Comparison of ENCODE assay signal across 8 mouse cellular contexts in the genomic region with DNA sequence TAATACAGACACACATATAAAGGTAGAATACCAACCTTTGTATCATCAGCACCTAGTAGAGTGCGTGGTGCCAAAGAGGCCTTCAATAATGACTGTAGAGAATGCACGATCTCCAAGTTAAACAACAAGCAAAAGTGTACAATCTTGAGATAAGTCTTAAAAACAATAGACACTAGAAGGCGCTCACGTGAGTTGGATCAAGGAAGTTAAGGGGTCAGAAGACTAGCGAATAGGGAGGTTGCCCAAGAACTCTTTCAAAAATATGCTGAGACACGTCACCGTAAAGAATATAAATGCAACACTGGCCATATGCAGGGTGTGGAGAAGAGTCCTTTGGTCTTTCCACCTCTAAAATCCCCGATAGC. TPM values are rescaled to one million over a fixed set of nuclear protein-coding genes. Genes with fewer than 3 reads are reported as not detected.
A peak's percentile ranks its signal among the peaks of the same experiment; 100 is the strongest.
DNase-seq lines count a peak whose midpoint lies in the region; ATAC-seq lines count a peak whose summit lies in the region.

No protein-coding gene starts in this region.

- peak overlapping the region; percentile 87 for H3K9ac ChIP-seq in neural tube, embryonic 11.5 days (ENCODE audit: low read length)
- H3K9ac ChIP-seq in intestine, embryonic 14.5 days (ENCODE audit: low read length), result peak overlapping the region; percentile 90

- no peak overlapping the region for H3K27ac ChIP-seq in neural tube, embryonic 11.5 days (ENCODE audit: low read depth, low read length)
- H3K27ac ChIP-seq in intestine, embryonic 14.5 days (ENCODE audit: low read depth), result peak overlapping the region; percentile 86; the same call in 1 of the 2 replicates

- peaks cover 4% of the 10 kb centered on the region; the same call in 1 of the 2 replicates for H3K4me1 ChIP-seq in neural tube, embryonic 11.5 days (ENCODE audit: control insufficient read depth, insufficient read depth, low read length)
- peaks cover 18% of the 10 kb centered on the region for H3K4me1 ChIP-seq in intestine, embryonic 14.5 days (replicated peaks; ENCODE audit: control insufficient read depth, insufficient read depth, low read length)

- H3K4me3 ChIP-seq in neural tube, embryonic 11.5 days (ENCODE audit: low read depth, low read length), result peak overlapping the region; percentile 74
- peak overlapping the region; percentile 75 for H3K4me3 ChIP-seq in intestine, embryonic 14.5 days (ENCODE audit: low read depth, low read length)

- H3K27me3 ChIP-seq in neural tube, embryonic 11.5 days (ENCODE audit: control insufficient read depth, insufficient read depth, low read length), result no peaks in the 10 kb centered on the region
- no peaks in the 10 kb centered on the region for H3K27me3 ChIP-seq in intestine, embryonic 14.5 days (replicated peaks; ENCODE audit: control insufficient read depth, insufficient read depth, low read length)

- WGBS in neural tube, embryonic 11.5 days, result 14% methylated on average over 8 of the region's 8 CpGs
- WGBS in intestine, embryonic 14.5 days, result 7% methylated on average over 8 of the region's 8 CpGs

- ATAC-seq in neural tube, embryonic 11.5 days (ENCODE audit: insufficient read depth, low FRiP score, low TSS enrichment), result no peak
- peak; percentile 16; the same call in 1 of the 2 replicates for ATAC-seq in intestine, embryonic 14.5 days (replicated peaks; ENCODE audit: low FRiP score, low TSS enrichment, low read depth)
- ATAC-seq in megakaryocyte progenitor cell, adult 5-6 weeks (replicated peaks; ENCODE audit: poor library complexity), result peak; percentile 47
- ATAC-seq in inflammation-experienced regulatory T-cells, adult 6 months, result no peak

- no peaks in the 10 kb centered on the region for H3K36me3 ChIP-seq in neural tube, embryonic 11.5 days (ENCODE audit: control insufficient read depth, insufficient read depth, low read length)
- H3K36me3 ChIP-seq in intestine, embryonic 14.5 days (ENCODE audit: control insufficient read depth, insufficient read depth, low read length), result peaks cover 4% of the 10 kb centered on the region; the same call in 1 of the 2 replicates

- DNase-seq in neural tube, embryonic 11.5 days (ENCODE audit: low spot score), result no peak
- DNase-seq in neural tube, embryonic 10.5 days (ENCODE audit: extremely low spot score, low spot score), result no peak
- peak; percentile 59 for DNase-seq in c-Kit-positive CD71-positive TER-119-negative erythroid progenitor cells, embryonic 14.5 days (ENCODE audit: low read depth)
- no peak for DNase-seq in intestine, embryonic 14.5 days (ENCODE audit: low spot score)
- no peak for DNase-seq in layer of hippocampus, postnatal 25 days (ENCODE audit: extremely low spot score in 1 of 2, low spot score in 1 of 2)
- DNase-seq in gastrocnemius, postnatal 25 days, result no peak

- H3K9me3 ChIP-seq in neural tube, embryonic 11.5 days (ENCODE audit: control insufficient read depth, low read length), result no peaks in the 10 kb centered on the region
- no peaks in the 10 kb centered on the region for H3K9me3 ChIP-seq in intestine, embryonic 14.5 days (ENCODE audit: control insufficient read depth, low read length)

- H3K4me2 ChIP-seq in neural tube, embryonic 11.5 days (ENCODE audit: low read depth), result peak overlapping the region; percentile 70
- H3K4me2 ChIP-seq in intestine, embryonic 14.5 days (ENCODE audit: low read length), result peak overlapping the region; percentile 87

RNA-seq across cellular contexts. Expression of a gene that starts 0.7 kb away (rescaled TPM):
- polyA plus RNA-seq in neural tube, embryonic 11.5 days (2014; fragmentation: Nextera tagmentation; extraction: Ambion mirVana), result 29.6 and 34.3 TPM in 2 replicates
- 31.1 and 31.2 TPM in 2 replicates for polyA plus RNA-seq in intestine, embryonic 14.5 days (2014; fragmentation: Nextera tagmentation; extraction: Ambion mirVana)
- 36.3 and 54.8 TPM in 2 replicates for total RNA-seq in megakaryocyte progenitor cell, adult 5-6 weeks (2015)
- total RNA-seq in megakaryocyte progenitor cell, adult 5-6 weeks (2017), result 52.4 and 64.9 TPM in 2 replicates
- total RNA-seq in layer of hippocampus, postnatal 25 days (2021), result 10 to 100 TPM; 16.9 to 19.8 TPM
- polyA plus RNA-seq in inflammation-experienced regulatory T-cells, adult 6 months (2017; shearing (Covaris generic)), result 10 to 100 TPM; 28.6 to 47.5 (median 29.6) TPM
- total RNA-seq in gastrocnemius, postnatal 25 days (2021), result 1 to 10 TPM; 7.9 to 9.8 TPM

RNA-seq across cellular contexts. Expression of a gene that starts 24.0 kb away (rescaled TPM):
- polyA plus RNA-seq in neural tube, embryonic 11.5 days (2014; fragmentation: Nextera tagmentation; extraction: Ambion mirVana), result 18.2 and 18.7 TPM in 2 replicates
- polyA plus RNA-seq in intestine, embryonic 14.5 days (2014; fragmentation: Nextera tagmentation; extraction: Ambion mirVana), result 23.7 and 23.8 TPM in 2 replicates
- total RNA-seq in megakaryocyte progenitor cell, adult 5-6 weeks (2015), result 32.8 and 39.9 TPM in 2 replicates
- total RNA-seq in megakaryocyte progenitor cell, adult 5-6 weeks (2017), result 29.9 and 31.6 TPM in 2 replicates
- total RNA-seq in layer of hippocampus, postnatal 25 days (2021), result 10 to 100 TPM; 18.0 to 18.9 TPM
- polyA plus RNA-seq in inflammation-experienced regulatory T-cells, adult 6 months (2017; shearing (Covaris generic)), result 10 to 100 TPM; 10.8 to 17.0 (median 14.7) TPM
- total RNA-seq in gastrocnemius, postnatal 25 days (2021), result 10 to 100 TPM; 11.0 to 11.8 TPM

RNA-seq across cellular contexts. Expression of a gene that starts 47.4 kb away (rescaled TPM):
- polyA plus RNA-seq in neural tube, embryonic 11.5 days (2014; fragmentation: Nextera tagmentation; extraction: Ambion mirVana), result 0.17 TPM in 1 of 2 replicates, not detected in the other
- polyA plus RNA-seq in intestine, embryonic 14.5 days (2014; fragmentation: Nextera tagmentation; extraction: Ambion mirVana), result not detected in 2 replicates
- total RNA-seq in megakaryocyte progenitor cell, adult 5-6 weeks (2015), result not detected in 2 replicates
- total RNA-seq in megakaryocyte progenitor cell, adult 5-6 weeks (2017), result not detected in 2 replicates
- under 1 TPM; 0.28 to 0.37 TPM for total RNA-seq in layer of hippocampus, postnatal 25 days (2021)
- 1 to 10 TPM in 1 of 3 experiments, not detected in 2; 1.6 TPM for polyA plus RNA-seq in inflammation-experienced regulatory T-cells, adult 6 months (2017; shearing (Covaris generic))
- under 1 TPM in 1 of 2 experiments, not detected in 1; 0.36 TPM for total RNA-seq in gastrocnemius, postnatal 25 days (2021)

Comparison
In these comparisons a context has a peak if more than half of its experiments do, and no peak if none do; other contexts are left out.
1. ATAC-seq: peak in intestine, embryonic 14.5 days (single experiment) and megakaryocyte progenitor cell, adult 5-6 weeks (single experiment); none in neural tube, embryonic 11.5 days (single experiment) and inflammation-experienced regulatory T-cells, adult 6 months (single experiment).